Mouse (Mus musculus): ENCODE measurements around the gene Fam57b. TPM values are rescaled to one million over a fixed set of nuclear protein-coding genes. Genes with fewer than 3 reads are reported as not detected.

Fam57b gene
- polyA plus RNA-seq, 1 experiment: 27.3 TPM

GRCm38 (mm10) chr7:126799050-126799467, 1.6 kb downstream of the Fam57b start:
- no peak for DNase-seq (ENCODE audit: low read depth)

- DNase-seq (ENCODE audit: low read depth): no peak
These were observed 2.2 kb downstream of the Fam57b start for GRCm38 (mm10) chr7:126799468-126800268.

GRCm38 (mm10) chr7:126800269-126801056, 3.0 kb downstream of the Fam57b start:
- no peak for DNase-seq (ENCODE audit: low read depth)

DNA sequence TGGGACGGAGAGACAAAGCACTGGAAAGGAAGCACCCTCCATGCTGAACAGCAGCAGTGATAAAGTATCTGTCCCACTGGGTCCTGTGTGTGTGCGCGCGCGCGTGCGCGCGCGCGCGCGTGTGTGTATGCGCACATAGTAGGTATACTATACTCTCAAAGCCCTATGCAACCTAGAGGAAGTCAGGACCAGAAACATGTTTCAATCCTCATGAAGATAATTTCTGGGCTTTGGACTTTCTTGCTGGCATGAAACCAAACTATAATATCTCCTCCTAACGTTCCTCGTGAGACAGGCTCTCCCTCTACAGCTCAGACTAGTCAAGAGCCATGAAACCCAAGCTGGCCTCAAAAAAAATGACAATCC, 3.6 kb downstream of the Fam57b start:
- DNase-seq (ENCODE audit: low read depth): no peak

- no peak for DNase-seq (ENCODE audit: low read depth)
These were observed 4.8 kb downstream of the Fam57b start for GRCm38 (mm10) chr7:126802134-126802889.

- no peak for DNase-seq (ENCODE audit: low read depth)
These were observed 5.7 kb downstream of the Fam57b start for GRCm38 (mm10) chr7:126803181-126803580.

DNA sequence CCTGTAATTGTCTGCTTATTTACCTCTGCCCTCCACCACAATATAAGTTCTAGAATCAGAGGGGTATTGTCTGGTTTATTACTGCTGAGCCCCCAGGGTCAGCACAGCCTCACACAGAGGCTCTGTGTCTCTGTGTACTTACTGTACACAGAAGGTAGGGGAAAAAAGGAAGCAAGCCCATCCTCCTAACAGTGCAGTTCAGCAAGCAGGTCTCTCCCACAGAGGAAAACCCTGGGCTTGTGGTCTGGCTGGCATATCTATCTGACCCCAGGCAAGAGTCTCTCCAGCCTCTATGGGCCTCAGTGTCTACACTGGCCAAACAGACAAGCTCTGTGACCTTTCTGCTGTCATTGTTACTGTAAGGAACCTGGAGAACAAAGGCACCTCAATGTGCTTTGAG, 6.3 kb downstream of the Fam57b start:
- no peak for DNase-seq (ENCODE audit: low read depth)

DNA sequence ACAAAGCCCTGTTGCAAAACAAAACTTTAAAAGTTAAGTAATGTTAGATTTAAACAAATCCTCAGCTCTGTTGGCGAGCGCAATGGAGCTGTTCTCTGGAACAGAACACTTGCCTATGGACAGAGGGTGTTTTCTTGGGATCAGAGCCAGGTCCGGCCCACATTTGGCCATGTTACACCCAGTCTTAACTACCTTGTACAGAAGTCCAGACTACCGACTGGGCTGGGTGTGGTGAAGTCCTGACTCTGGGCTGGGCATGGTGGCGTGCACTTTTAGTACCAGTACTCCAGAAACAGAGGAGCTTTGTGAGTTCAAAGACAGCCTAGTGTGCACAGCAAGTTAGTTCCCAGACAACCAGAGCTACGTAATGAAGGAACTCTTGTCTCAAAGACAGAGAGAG, 9.5 kb downstream of the Fam57b start:
- peak; percentile 88 for DNase-seq (ENCODE audit: low read depth)

GRCm38 (mm10) chr7:126807405-126807804, 9.9 kb downstream of the Fam57b start:
- DNase-seq (ENCODE audit: low read depth): no peak

DNA sequence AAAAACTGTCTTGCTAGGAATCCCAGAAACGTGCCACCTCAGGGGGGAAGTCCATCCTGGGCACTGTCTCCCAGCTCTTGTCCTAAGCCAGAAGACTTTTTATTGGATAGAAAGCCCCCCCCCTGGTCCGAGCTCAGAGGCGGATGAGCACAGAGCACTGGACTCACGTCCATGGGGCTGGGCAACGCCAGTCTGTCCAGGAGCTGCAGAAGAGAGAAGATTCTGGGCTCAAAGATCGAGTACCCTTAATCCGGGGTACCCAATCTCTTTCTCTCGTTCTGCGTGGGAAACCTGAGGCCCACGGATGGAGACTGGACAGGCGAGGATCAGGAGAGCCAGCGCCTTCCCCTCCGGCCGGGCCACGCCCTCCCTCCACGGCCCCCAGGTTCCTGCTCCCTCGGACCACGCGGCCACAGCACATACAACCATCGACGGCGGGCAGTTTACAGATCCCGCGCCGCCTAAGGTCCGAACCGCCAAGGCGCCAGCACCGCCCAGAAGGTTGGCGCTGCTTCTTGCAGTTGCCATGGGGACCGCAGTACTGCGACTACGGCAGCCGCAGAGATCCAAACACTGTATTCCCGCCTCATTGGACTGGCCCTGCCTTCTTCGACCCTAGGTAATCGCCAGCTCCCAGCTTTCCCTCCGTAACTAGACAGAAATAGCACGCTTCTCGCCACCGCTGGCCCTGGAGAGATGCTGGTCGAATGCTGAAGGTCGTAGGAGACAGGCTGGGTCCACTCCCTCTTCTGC, 11.4 kb downstream of the Fam57b start:
- no peak for DNase-seq (ENCODE audit: low read depth)

DNA sequence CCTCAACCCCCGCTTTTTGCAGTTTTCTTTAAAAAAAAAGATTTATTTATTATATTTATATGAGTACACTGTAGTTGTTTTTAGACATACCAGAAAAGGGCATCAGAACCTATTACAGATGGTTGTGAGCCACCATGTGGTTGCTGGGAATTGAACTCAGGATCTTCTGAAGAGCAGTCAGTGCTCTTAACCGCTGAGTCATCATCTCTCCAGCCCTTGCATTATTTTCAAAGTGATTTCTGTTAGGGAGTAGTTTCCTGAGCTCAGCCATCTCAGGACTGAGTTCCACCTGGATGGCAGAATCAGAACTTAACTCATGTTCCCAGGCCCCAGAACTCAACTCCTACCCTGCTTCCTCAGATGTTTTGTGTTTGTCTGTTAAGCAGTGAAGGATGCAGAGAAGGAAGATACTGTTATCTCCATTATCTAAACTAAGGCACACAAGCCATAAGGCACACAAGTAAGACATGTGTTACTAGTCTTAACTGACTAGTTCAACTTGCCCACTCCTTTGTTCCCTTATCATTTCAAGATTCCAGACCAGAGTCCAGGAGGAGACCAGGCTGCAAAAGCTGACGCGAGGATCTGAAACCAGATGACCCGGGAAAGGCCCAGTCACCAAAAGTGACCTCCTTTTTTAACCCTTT, 12.4 kb downstream of the Fam57b start:
- DNase-seq (ENCODE audit: low read depth): no peak

- no peak for DNase-seq (ENCODE audit: low read depth)
These were observed 18.3 kb downstream of the Fam57b start for GRCm38 (mm10) chr7:126815726-126816222.

DNA sequence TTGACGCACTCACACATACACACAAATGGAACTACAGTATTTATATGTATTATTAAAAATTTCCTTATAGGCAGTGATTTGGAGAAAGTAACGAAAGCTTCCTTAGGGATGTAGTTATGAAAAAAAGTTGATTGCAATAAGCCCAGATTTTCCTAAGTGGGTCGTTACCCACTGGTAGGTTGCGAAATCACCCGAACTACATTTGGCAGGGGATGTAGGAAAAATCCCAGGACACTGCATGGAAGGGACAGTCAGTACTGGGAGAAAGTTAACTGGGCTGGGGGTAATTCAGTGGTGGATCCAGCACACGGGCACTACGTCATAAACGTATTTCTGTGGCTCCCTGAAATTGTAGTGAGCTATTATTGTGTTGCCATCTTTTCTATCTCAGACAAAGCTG, 19.0 kb downstream of the Fam57b start:
- DNase-seq (ENCODE audit: low read depth): no peak

- DNase-seq (ENCODE audit: low read depth): no peak
These were observed 20.1 kb downstream of the Fam57b start for GRCm38 (mm10) chr7:126817595-126817994.

DNA sequence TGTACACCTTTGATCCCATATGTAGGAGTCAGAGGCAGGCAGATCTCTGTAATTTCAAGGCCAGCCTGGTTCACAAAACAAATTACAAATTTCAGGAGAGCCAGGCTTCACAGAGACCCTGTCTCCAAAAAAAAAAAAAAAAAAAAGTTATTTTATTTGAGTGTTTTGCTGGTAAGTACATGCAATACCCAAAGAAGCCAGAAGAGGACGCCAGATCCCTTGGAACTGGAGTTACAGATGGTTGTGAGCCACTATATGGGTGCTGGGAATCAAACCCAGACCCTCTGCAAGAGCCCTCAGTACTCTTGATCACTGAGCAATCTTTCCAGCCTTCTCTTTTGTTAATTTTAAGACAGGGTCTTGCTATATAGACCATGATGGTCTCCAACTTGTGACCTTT, 21.4 kb downstream of the Fam57b start:
- no peak for DNase-seq (ENCODE audit: low read depth)

GRCm38 (mm10) chr7:126821835-126822511, 24.5 kb downstream of the Fam57b start:
- DNase-seq (ENCODE audit: low read depth): no peak

- DNase-seq (ENCODE audit: low read depth): no peak
These were observed 25.3 kb downstream of the Fam57b start for GRCm38 (mm10) chr7:126822741-126823140.

DNA sequence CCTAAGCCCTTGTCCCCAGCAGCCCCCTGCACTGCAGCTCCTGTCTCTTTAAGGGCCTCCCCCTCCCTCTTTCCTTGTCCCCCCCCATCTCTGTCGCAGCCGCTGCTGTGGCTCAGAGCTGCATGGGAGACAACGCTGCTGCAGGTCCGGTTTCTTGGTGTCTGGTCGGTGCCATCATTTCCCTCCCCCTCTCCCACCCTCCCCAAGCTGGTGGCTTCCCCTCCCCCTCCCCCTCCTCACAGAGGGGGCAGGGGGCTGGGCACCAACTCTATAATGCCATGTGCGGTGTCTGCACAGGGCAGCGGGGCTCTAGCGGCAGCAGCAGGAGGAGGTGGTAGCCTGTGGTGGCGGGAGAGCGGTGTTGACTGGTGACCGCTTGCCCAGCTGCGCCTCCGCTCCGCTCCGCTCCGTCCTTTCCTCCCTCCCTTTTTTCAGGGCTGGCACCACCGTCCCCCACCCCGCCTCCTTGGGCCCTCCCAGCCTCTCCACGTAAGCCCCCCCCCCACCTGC, 25.8 kb downstream of the Fam57b start:
- no peak for DNase-seq (ENCODE audit: low read depth)

- no peak for DNase-seq (ENCODE audit: low read depth)
These were observed 26.5 kb downstream of the Fam57b start for GRCm38 (mm10) chr7:126823940-126824339.

GRCm38 (mm10) chr7:126825403-126825802, 27.9 kb downstream of the Fam57b start:
- no peak for DNase-seq (ENCODE audit: low read depth)
